Mouse (Mus musculus) intestine, embryonic 16.5 days (tissue): Measurements from ENCODE around the gene Bcat2. TPM values are rescaled to one million over a fixed set of nuclear protein-coding genes. Genes with fewer than 3 reads are reported as not detected.

Experiments
- ATAC-seq: fragments of 200-750 bp; cut with Nextera tagmentation; 2 replicates; pipeline ENCODE4 v1.8.0; 2017; ENCODE audit warnings: moderate TSS enrichment, moderate library complexity
- H3K27ac ChIP-seq: fragments of 300-500 bp; sonication (generic); 2 replicates; pipeline ENCODE4 v1.5.1; 2014; ENCODE audit warnings: mild to moderate bottlenecking, low read length
- H3K27me3 ChIP-seq: fragments of 300-500 bp; sonication (generic); replicated peaks from 2 replicates; pipeline ENCODE4 v1.6.1; 2014; ENCODE audit warnings: low read length, control low read depth, mixed read lengths; ENCODE audit not compliant: control insufficient read depth, insufficient read depth
- H3K36me3 ChIP-seq: fragments of 300-500 bp; sonication (generic); 2 replicates; pipeline ENCODE4 v1.6.1; 2014; ENCODE audit warnings: low read length, control low read depth; ENCODE audit not compliant: control insufficient read depth, insufficient read depth
- H3K4me1 ChIP-seq: fragments of 300-500 bp; sonication (generic); 2 replicates; pipeline ENCODE4 v1.6.1; 2014; ENCODE audit warnings: low read length, control low read depth, mixed read lengths; ENCODE audit not compliant: control insufficient read depth, insufficient read depth
- H3K4me2 ChIP-seq: fragments of 300-500 bp; sonication (generic); 2 replicates; pipeline ENCODE4 v1.6.1; 2014; ENCODE audit warnings: low read depth, low read length, control low read depth
- H3K4me3 ChIP-seq: fragments of 300-500 bp; sonication (generic); 2 replicates; pipeline ENCODE4 v1.5.1; 2014; ENCODE audit warnings: mild to moderate bottlenecking, low read length
- H3K9ac ChIP-seq: fragments of 300-500 bp; sonication (generic); 2 replicates; pipeline ENCODE4 v1.6.1; 2014; ENCODE audit warnings: low read depth, low read length
- H3K9me3 ChIP-seq: fragments of 300-500 bp; sonication (generic); 2 replicates; pipeline ENCODE4 v1.6.1; 2016; ENCODE audit warnings: low read length, control low read depth; ENCODE audit not compliant: control insufficient read depth
- WGBS: fragments of 180-500 bp; shearing (Covaris S2); extraction: QIAGEN DNeasy Blood & Tissue Kit; methylation state at CpG from one replicate; pipeline ENCODE4 v1.1.7; 2014; 5-methylcytosine and 5-hydroxymethylcytosine counted together
- polyA plus RNA-seq: library from polyadenylated mRNA; unstranded; fragments of >200 nt; fragmentation: Nextera tagmentation; extraction: Ambion mirVana; gene quantifications from 2 replicates; pipeline ENCODE4 v1.2.1, GENCODE M21; 2015

Bcat2 gene
- polyA plus RNA-seq, 1 experiment from 2014 or later = 65.4 TPM

GRCm38 (mm10) chr7:45617042-45617695 lies 47.2 kb downstream of the Bcat2 start, which contains the start of gene Fut1:
TSS of gene Fut1 (plus strand) at chr7:45617289.
- peak; percentile 71 for ATAC-seq
- Histone ChIP-seq H3K27me3 (peaks cover 20% of the 10 kb centered on the region), H3K4me1 (peaks cover 3% of the 10 kb centered on the region; the same call in 1 of the 2 replicates), H3K27ac (no peak within 1 kb of the TSS), H3K4me2 (peak within 1 kb of the TSS; percentile 34), H3K9ac (0 out of 2 replicates have a peak within 1 kb of the TSS, but pooled peaks have one; percentile 15), H3K36me3 (no peaks in the 10 kb centered on the region), H3K9me3 (no peaks in the 10 kb centered on the region), H3K4me3 (peak within 1 kb of the TSS; percentile 17)
- WGBS = 6% methylated on average over 29 of the region's 31 CpGs

- no peak overlapping the region for H3K4me2 ChIP-seq
- no peak for ATAC-seq
- H3K27ac ChIP-seq = no peak overlapping the region
- no peak overlapping the region for H3K4me3 ChIP-seq
- H3K27me3 ChIP-seq = peaks cover 20% of the 10 kb centered on the region
- no peaks in the 10 kb centered on the region for H3K9me3 ChIP-seq
- no peaks in the 10 kb centered on the region for H3K36me3 ChIP-seq
- peaks cover 3% of the 10 kb centered on the region; the same call in 1 of the 2 replicates for H3K4me1 ChIP-seq
- 83% methylated on average over 5 of the region's 5 CpGs for WGBS
- no peak overlapping the region for H3K9ac ChIP-seq
Observed at GRCm38 (mm10) chr7:45618316-45618715, 48.4 kb downstream of the Bcat2 start.

GRCm38 (mm10) chr7:45619592-45619991 lies 49.6 kb downstream of the Bcat2 start:
- 90% methylated on average over 5 of the region's 5 CpGs for WGBS
- H3K4me2 ChIP-seq = no peak overlapping the region
- no peak overlapping the region for H3K9ac ChIP-seq
- H3K4me3 ChIP-seq = no peak overlapping the region
- no peak for ATAC-seq
- peaks cover 20% of the 10 kb centered on the region for H3K27me3 ChIP-seq
- H3K4me1 ChIP-seq = peaks cover 3% of the 10 kb centered on the region; the same call in 1 of the 2 replicates
- H3K27ac ChIP-seq = no peak overlapping the region
- H3K9me3 ChIP-seq = no peaks in the 10 kb centered on the region
- no peaks in the 10 kb centered on the region for H3K36me3 ChIP-seq

- H3K9me3 ChIP-seq = no peaks in the 10 kb centered on the region
- no peak within 1 kb of the TSS for H3K9ac ChIP-seq
- no peak for ATAC-seq
- H3K27me3 ChIP-seq = peaks cover 12% of the 10 kb centered on the region
- no peak within 1 kb of the TSS for H3K4me2 ChIP-seq
- H3K4me3 ChIP-seq = no peak within 1 kb of the TSS
- H3K27ac ChIP-seq = no peak within 1 kb of the TSS
- H3K4me1 ChIP-seq = peaks cover 3% of the 10 kb centered on the region; the same call in 1 of the 2 replicates
- WGBS = 39% methylated on average over 9 of the region's 9 CpGs
- H3K36me3 ChIP-seq = no peaks in the 10 kb centered on the region
Observed at GRCm38 (mm10) chr7:45621443-45621842, 51.5 kb downstream of the Bcat2 start, which contains the start of gene Izumo1. TSS of gene Izumo1 (plus strand) at chr7:45621811.

GRCm38 (mm10) chr7:45623507-45623906 lies 53.6 kb downstream of the Bcat2 start:
- Histone ChIP-seq H3K9ac (no peak overlapping the region), H3K27ac (no peak overlapping the region), H3K9me3 (no peaks in the 10 kb centered on the region), H3K4me1 (peaks cover 5% of the 10 kb centered on the region; the same call in 1 of the 2 replicates), H3K36me3 (no peaks in the 10 kb centered on the region), H3K27me3 (peaks cover 12% of the 10 kb centered on the region), H3K4me2 (no peak overlapping the region), H3K4me3 (no peak overlapping the region)
- WGBS = 93% methylated on average over 11 of the region's 11 CpGs
- no peak for ATAC-seq

GRCm38 (mm10) chr7:45624718-45625117 lies 54.8 kb downstream of the Bcat2 start:
- WGBS = 74% methylated on average over 3 of the region's 3 CpGs
- H3K4me1 ChIP-seq = peaks cover 7% of the 10 kb centered on the region; the same call in 1 of the 2 replicates
- H3K9me3 ChIP-seq = no peaks in the 10 kb centered on the region
- peaks cover 10% of the 10 kb centered on the region for H3K27me3 ChIP-seq
- H3K9ac ChIP-seq = no peak overlapping the region
- no peak for ATAC-seq
- no peak overlapping the region for H3K4me3 ChIP-seq
- no peaks in the 10 kb centered on the region for H3K36me3 ChIP-seq
- no peak overlapping the region for H3K4me2 ChIP-seq
- no peak overlapping the region for H3K27ac ChIP-seq

- Histone ChIP-seq H3K4me2 (no peak overlapping the region), H3K9me3 (no peaks in the 10 kb centered on the region), H3K36me3 (no peaks in the 10 kb centered on the region), H3K27me3 (peaks cover 10% of the 10 kb centered on the region), H3K4me1 (peaks cover 7% of the 10 kb centered on the region; the same call in 1 of the 2 replicates), H3K27ac (no peak overlapping the region), H3K9ac (no peak overlapping the region), H3K4me3 (no peak overlapping the region)
- 84% methylated on average over 8 of the region's 8 CpGs for WGBS
- ATAC-seq = no peak
Observed at GRCm38 (mm10) chr7:45625481-45625880, 55.5 kb downstream of the Bcat2 start.

GRCm38 (mm10) chr7:45626571-45627076 lies 56.7 kb downstream of the Bcat2 start:
- ATAC-seq = no peak
- Histone ChIP-seq H3K4me3 (no peak overlapping the region; the same call in 1 of the 2 replicates), H3K4me1 (peaks cover 10% of the 10 kb centered on the region; the same call in 1 of the 2 replicates), H3K27me3 (peaks cover 10% of the 10 kb centered on the region), H3K4me2 (no peak overlapping the region), H3K27ac (no peak overlapping the region), H3K9me3 (no peaks in the 10 kb centered on the region), H3K36me3 (no peaks in the 10 kb centered on the region), H3K9ac (no peak overlapping the region)
- WGBS = 86% methylated on average over 7 of the region's 7 CpGs

- H3K9me3 ChIP-seq = no peaks in the 10 kb centered on the region
- H3K27ac ChIP-seq = peak within 1 kb of the TSS; percentile 49; the same call in 1 of the 2 replicates
- 82% methylated on average over 9 of the region's 9 CpGs for WGBS
- no peaks in the 10 kb centered on the region for H3K36me3 ChIP-seq
- peak within 1 kb of the TSS; percentile 61 for H3K4me3 ChIP-seq
- peak within 1 kb of the TSS; percentile 99 for H3K4me2 ChIP-seq
- ATAC-seq = 0 out of 2 replicates have a peak, but pooled peaks have one; percentile 22
- peaks cover 11% of the 10 kb centered on the region; the same call in 1 of the 2 replicates for H3K4me1 ChIP-seq
- H3K9ac ChIP-seq = peak within 1 kb of the TSS; percentile 79
- peaks cover 12% of the 10 kb centered on the region for H3K27me3 ChIP-seq
Observed at GRCm38 (mm10) chr7:45627261-45627660, 57.3 kb downstream of the Bcat2 start, which contains the start of gene Rasip1. TSS of gene Rasip1 (plus strand) at chr7:45627488.
